Mouse (Mus musculus) ES-Bruce4 (cell line): ENCODE data around the gene Uqcr11.

ENCODE experiments used
- CTCF ChIP-seq: IDR thresholded peaks from one replicate; pipeline ENCODE4 v1.8.1; 2011; ENCODE audit warnings: low read depth, low read length
- EP300 ChIP-seq: IDR thresholded peaks from 2 replicates; pipeline ENCODE4 v1.6.1; 2011; ENCODE audit warnings: low read depth, low read length; ENCODE audit not compliant: insufficient read depth

DNA sequence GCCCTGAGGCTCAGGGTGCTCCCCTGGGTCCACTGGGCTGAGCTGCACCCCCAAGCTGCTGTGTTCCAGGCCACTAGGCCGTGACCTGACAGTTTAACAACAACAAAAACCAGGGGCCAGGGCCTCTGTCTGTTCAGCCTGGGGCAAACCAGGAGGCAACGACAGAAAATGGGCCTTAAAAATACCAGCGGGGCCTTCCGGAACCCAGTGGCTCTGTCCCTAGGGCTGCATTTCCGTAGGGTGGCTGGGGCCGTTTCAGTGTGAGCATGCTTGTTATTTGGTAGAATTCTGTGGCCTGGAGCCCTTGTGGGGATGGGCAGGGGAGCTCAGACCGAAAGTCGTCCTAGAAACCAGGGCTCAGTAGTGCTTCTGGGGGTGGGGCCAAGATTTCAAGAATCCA is 23.2 kb upstream of the Uqcr11 start:
- no peak for TF ChIP-seq CTCF
- no peak for TF ChIP-seq EP300
